Mouse (Mus musculus): ENCODE results near the gene Lmx1a. TPM values are rescaled to one million over a fixed set of nuclear protein-coding genes. Genes with fewer than 3 reads are reported as not detected.

Lmx1a gene
- polyA plus RNA-seq, 1 experiment, result 0.18 TPM

GRCm38 (mm10) chr1:167699706-167700105 lies 10.7 kb downstream of the Lmx1a start:
- Histone ChIP-seq H3K27me3 (ENCODE audit: control insufficient read depth, insufficient read depth, low read length, poor library complexity, severe bottlenecking) (no peaks in the 10 kb centered on the region), H3K27ac (ENCODE audit: insufficient read depth, low read length) (no peak overlapping the region), H3K9ac (ENCODE audit: low read depth, poor library complexity, severe bottlenecking) (no peak overlapping the region), H3K36me3 (ENCODE audit: control insufficient read depth, insufficient read depth, low read length, poor library complexity, severe bottlenecking) (no peaks in the 10 kb centered on the region), H3K4me3 (ENCODE audit: low read depth, low read length) (no peak overlapping the region), H3K4me1 (ENCODE audit: control insufficient read depth, insufficient read depth, low read length) (no peaks in the 10 kb centered on the region), H3K9me3 (replicated peaks; ENCODE audit: control insufficient read depth, insufficient read depth, low read length, poor library complexity, severe bottlenecking) (no peaks in the 10 kb centered on the region)
- TF ChIP-seq POLR2A (IDR thresholded peaks at IDR 0.05; ENCODE audit: insufficient read depth, low read length), result no peak
- TF ChIP-seq CTCF (IDR thresholded peaks at IDR 0.05; ENCODE audit: low read depth, low read length), result no peak
- no peak for TF ChIP-seq EP300 (IDR thresholded peaks at IDR 0.05; ENCODE audit: insufficient read depth, low read depth, low read length)

GRCm38 (mm10) chr1:167700221-167700620 lies 11.2 kb downstream of the Lmx1a start:
- TF ChIP-seq CTCF (IDR thresholded peaks at IDR 0.05; ENCODE audit: low read depth, low read length) (no peak), POLR2A (IDR thresholded peaks at IDR 0.05; ENCODE audit: insufficient read depth, low read length) (no peak), EP300 (IDR thresholded peaks at IDR 0.05; ENCODE audit: insufficient read depth, low read depth, low read length) (no peak)
- no peaks in the 10 kb centered on the region for H3K27me3 ChIP-seq (ENCODE audit: control insufficient read depth, insufficient read depth, low read length, poor library complexity, severe bottlenecking)
- no peak overlapping the region for H3K4me3 ChIP-seq (ENCODE audit: low read depth, low read length)
- no peaks in the 10 kb centered on the region for H3K4me1 ChIP-seq (ENCODE audit: control insufficient read depth, insufficient read depth, low read length)
- no peak overlapping the region for H3K27ac ChIP-seq (ENCODE audit: insufficient read depth, low read length)
- H3K36me3 ChIP-seq (ENCODE audit: control insufficient read depth, insufficient read depth, low read length, poor library complexity, severe bottlenecking), result no peaks in the 10 kb centered on the region
- H3K9me3 ChIP-seq (replicated peaks; ENCODE audit: control insufficient read depth, insufficient read depth, low read length, poor library complexity, severe bottlenecking), result no peaks in the 10 kb centered on the region
- no peak overlapping the region for H3K9ac ChIP-seq (ENCODE audit: low read depth, poor library complexity, severe bottlenecking)

GRCm38 (mm10) chr1:167705527-167705926 lies 16.5 kb downstream of the Lmx1a start:
- Histone ChIP-seq H3K9ac (ENCODE audit: low read depth, poor library complexity, severe bottlenecking) (no peak overlapping the region), H3K9me3 (replicated peaks; ENCODE audit: control insufficient read depth, insufficient read depth, low read length, poor library complexity, severe bottlenecking) (no peaks in the 10 kb centered on the region), H3K27ac (ENCODE audit: insufficient read depth, low read length) (no peak overlapping the region), H3K4me1 (ENCODE audit: control insufficient read depth, insufficient read depth, low read length) (no peaks in the 10 kb centered on the region), H3K27me3 (ENCODE audit: control insufficient read depth, insufficient read depth, low read length, poor library complexity, severe bottlenecking) (no peaks in the 10 kb centered on the region; the same call in 1 of the 2 replicates), H3K4me3 (ENCODE audit: low read depth, low read length) (no peak overlapping the region), H3K36me3 (ENCODE audit: control insufficient read depth, insufficient read depth, low read length, poor library complexity, severe bottlenecking) (no peaks in the 10 kb centered on the region)
- TF ChIP-seq CTCF (IDR thresholded peaks at IDR 0.05; ENCODE audit: low read depth, low read length), result no peak
- no peak for TF ChIP-seq EP300 (IDR thresholded peaks at IDR 0.05; ENCODE audit: insufficient read depth, low read depth, low read length)
- TF ChIP-seq POLR2A (IDR thresholded peaks at IDR 0.05; ENCODE audit: insufficient read depth, low read length), result no peak

DNA sequence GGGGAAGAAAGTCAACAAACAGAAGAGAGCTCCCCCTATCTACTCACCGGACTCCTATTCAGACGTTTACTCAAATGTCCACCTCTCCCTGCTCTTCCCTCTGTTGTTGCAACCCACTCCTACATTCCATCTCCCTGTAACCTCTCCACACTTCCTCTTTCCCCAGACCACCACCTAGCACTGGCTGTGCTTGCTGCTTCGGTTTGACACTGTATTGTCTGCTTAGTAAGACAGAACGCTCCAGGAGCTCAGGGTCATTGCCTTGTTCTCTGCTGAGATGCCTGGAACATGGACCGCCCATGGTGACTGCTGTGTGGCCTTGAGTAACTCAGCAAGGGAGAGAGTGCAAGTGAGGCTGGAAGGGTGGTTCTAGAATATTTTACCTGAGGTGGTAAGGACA lies 19.7 kb downstream of the Lmx1a start:
- no peak overlapping the region for H3K4me3 ChIP-seq (ENCODE audit: low read depth, low read length)
- no peaks in the 10 kb centered on the region for H3K9me3 ChIP-seq (replicated peaks; ENCODE audit: control insufficient read depth, insufficient read depth, low read length, poor library complexity, severe bottlenecking)
- TF ChIP-seq POLR2A (IDR thresholded peaks at IDR 0.05; ENCODE audit: insufficient read depth, low read length), result no peak
- TF ChIP-seq CTCF (IDR thresholded peaks at IDR 0.05; ENCODE audit: low read depth, low read length), result no peak
- no peak overlapping the region for H3K9ac ChIP-seq (ENCODE audit: low read depth, poor library complexity, severe bottlenecking)
- H3K4me1 ChIP-seq (ENCODE audit: control insufficient read depth, insufficient read depth, low read length), result no peaks in the 10 kb centered on the region
- H3K27me3 ChIP-seq (ENCODE audit: control insufficient read depth, insufficient read depth, low read length, poor library complexity, severe bottlenecking), result no peaks in the 10 kb centered on the region; the same call in 1 of the 2 replicates
- no peak overlapping the region for H3K27ac ChIP-seq (ENCODE audit: insufficient read depth, low read length)
- H3K36me3 ChIP-seq (ENCODE audit: control insufficient read depth, insufficient read depth, low read length, poor library complexity, severe bottlenecking), result no peaks in the 10 kb centered on the region

DNA sequence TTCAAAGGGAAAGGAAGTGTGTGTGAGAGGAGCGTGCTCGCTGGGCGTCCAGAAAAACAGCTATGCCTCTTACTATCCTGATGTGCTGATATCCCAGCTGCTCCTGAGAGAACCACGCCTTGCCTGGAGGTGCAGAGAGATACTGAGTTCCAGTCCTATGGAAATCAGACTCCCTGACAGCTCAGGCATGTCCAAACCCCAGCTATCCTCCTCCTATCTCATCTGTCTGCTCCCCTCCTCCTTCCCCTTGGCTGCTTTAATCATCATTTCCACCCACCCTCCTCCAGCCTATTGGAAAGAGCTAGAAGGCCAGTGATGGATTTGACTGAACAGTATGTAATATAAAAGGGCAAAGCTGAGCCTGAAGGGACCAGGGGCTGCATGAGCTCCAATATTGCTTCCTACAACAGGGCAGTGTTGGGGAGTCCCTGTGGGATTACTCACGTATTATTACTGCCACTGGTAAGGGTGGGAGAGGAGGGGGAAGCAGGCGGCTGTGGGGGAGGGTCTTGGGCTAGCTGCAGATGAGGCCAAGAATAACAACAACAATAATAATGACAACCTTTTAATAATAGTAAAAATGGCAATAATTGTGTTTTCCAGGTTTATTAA lies 26.8 kb downstream of the Lmx1a start:
- H3K4me1 ChIP-seq (ENCODE audit: control insufficient read depth, insufficient read depth, low read length), result no peaks in the 10 kb centered on the region
- no peaks in the 10 kb centered on the region for H3K27me3 ChIP-seq (ENCODE audit: control insufficient read depth, insufficient read depth, low read length, poor library complexity, severe bottlenecking)
- no peaks in the 10 kb centered on the region for H3K36me3 ChIP-seq (ENCODE audit: control insufficient read depth, insufficient read depth, low read length, poor library complexity, severe bottlenecking)
- H3K9ac ChIP-seq (ENCODE audit: low read depth, poor library complexity, severe bottlenecking), result no peak overlapping the region
- H3K9me3 ChIP-seq (replicated peaks; ENCODE audit: control insufficient read depth, insufficient read depth, low read length, poor library complexity, severe bottlenecking), result no peaks in the 10 kb centered on the region
- H3K27ac ChIP-seq (ENCODE audit: insufficient read depth, low read length), result no peak overlapping the region
- TF ChIP-seq POLR2A (IDR thresholded peaks at IDR 0.05; ENCODE audit: insufficient read depth, low read length) (no peak), CTCF (IDR thresholded peaks at IDR 0.05; ENCODE audit: low read depth, low read length) (no peak), EP300 (IDR thresholded peaks at IDR 0.05; ENCODE audit: insufficient read depth, low read depth, low read length) (no peak)
- H3K4me3 ChIP-seq (ENCODE audit: low read depth, low read length), result no peak overlapping the region

GRCm38 (mm10) chr1:167734471-167734870 lies 45.4 kb downstream of the Lmx1a start:
- H3K36me3 ChIP-seq (ENCODE audit: control insufficient read depth, insufficient read depth, low read length, poor library complexity, severe bottlenecking), result no peaks in the 10 kb centered on the region
- no peak for TF ChIP-seq EP300 (IDR thresholded peaks at IDR 0.05; ENCODE audit: insufficient read depth, low read depth, low read length)
- TF ChIP-seq POLR2A (IDR thresholded peaks at IDR 0.05; ENCODE audit: insufficient read depth, low read length), result no peak
- TF ChIP-seq CTCF (IDR thresholded peaks at IDR 0.05; ENCODE audit: low read depth, low read length), result no peak
- no peaks in the 10 kb centered on the region for H3K27me3 ChIP-seq (ENCODE audit: control insufficient read depth, insufficient read depth, low read length, poor library complexity, severe bottlenecking)
- H3K9me3 ChIP-seq (replicated peaks; ENCODE audit: control insufficient read depth, insufficient read depth, low read length, poor library complexity, severe bottlenecking), result no peaks in the 10 kb centered on the region
- no peak overlapping the region for H3K27ac ChIP-seq (ENCODE audit: insufficient read depth, low read length)
- no peaks in the 10 kb centered on the region for H3K4me1 ChIP-seq (ENCODE audit: control insufficient read depth, insufficient read depth, low read length)
- H3K9ac ChIP-seq (ENCODE audit: low read depth, poor library complexity, severe bottlenecking), result no peak overlapping the region
- H3K4me3 ChIP-seq (ENCODE audit: low read depth, low read length), result no peak overlapping the region

Measured in ES-Bruce4 (cell line).